Mouse (Mus musculus): ENCODE results near the gene Pyroxd2. TPM values are rescaled to one million over a fixed set of nuclear protein-coding genes. Genes with fewer than 3 reads are reported as not detected.

The Pyroxd2 gene
- total RNA-seq, 2 experiments from 2014 or later = 3.3 to 4.3 TPM

DNA sequence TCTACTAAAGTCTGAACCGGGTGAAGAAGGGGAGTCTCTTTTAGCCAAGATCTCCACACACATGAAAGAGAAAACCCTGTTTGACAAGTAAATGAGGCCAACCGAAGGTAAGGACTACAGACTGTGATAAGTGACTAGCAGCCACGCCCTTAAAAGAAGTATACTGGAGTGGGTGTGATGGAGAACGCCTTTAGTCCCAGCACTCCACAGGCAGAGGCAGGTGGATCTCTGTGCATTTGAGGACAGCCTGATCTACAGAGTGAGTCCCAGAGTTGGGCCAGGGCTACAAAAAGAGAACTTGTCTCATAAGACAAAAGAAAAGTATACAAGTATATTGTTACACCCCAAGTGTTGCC, 6.7 kb downstream of the Pyroxd2 start:
- DNase-seq = no peak

DNA sequence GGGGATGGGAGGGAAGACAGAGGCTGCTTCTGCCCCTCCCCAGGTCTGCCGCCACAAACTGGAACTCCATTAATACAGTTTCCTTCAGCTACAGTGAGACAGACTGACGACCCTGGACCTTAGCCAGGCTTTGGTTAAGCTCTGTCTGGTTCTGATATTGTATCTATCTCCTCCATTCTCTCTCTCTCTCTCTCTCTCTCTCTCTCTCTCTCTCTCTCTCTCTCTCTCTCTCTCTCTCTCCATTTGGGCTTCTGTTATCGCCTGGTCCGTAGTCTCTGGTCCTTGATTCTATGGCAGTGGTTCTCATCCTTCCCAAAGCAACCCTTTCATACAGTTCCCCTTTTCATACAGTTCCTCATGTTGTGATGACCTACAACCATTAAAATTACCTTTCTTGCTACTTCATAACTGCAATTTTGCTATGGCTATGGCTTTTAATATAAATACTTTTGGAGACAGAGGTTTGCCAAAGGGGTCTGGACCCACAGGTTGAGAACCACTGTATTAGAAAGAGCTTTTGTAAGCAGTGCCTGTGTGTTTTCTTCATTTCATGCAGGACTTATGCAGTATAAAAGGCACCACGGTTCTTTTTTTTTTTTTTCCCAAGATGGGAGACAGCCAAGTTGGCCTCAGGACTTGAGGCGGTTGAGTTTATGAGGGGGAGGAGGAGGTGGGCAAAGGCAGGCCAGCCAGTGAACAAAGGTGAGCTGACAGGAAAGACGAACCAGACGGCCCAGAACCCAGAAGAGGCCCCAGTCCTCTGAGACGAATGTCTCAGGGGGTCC, 7.3 kb downstream of the Pyroxd2 start:
- DNase-seq = no peak

DNA sequence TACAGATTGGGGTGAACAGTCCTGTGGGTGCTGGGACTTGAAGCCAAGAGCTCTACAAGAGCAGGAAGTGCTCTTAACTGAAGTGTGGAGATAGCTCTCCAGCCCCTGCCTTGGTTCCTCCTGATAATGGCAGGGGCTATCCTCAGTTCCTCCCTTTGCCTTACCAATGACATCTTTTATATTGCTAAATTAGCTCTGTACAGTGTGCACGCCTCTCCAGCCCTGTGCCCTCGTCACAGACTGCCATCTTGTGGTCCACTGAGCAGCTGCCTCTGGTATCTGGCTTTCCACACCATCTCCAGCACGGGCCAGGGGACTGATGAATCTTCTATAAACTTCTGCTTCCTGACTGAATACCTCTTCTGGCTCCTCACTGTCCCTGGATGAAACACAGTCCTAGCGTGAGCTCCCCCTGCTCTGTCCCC, 8.4 kb downstream of the Pyroxd2 start:
- peak; percentile 58 to 75 for DNase-seq

DNA sequence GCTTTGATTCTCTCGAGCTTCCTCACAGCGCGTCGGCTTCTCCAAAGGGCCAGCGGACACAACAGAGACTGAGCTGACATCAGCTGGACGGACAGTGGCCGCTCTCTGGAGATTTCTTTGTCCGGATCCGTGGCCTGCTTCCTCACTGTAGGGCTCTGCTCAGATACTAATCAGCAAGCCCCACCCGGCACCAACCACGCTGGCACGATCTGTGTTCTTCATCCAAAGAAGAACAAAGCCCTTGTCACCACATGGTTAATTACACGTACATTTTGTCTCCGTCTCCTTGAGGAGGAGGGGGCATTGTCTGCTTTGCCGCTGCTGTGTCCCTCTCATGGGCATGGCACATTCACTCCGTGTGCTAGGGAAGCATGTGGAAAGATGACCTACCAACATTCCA, 9.3 kb downstream of the Pyroxd2 start:
- DNase-seq = no peak

DNA sequence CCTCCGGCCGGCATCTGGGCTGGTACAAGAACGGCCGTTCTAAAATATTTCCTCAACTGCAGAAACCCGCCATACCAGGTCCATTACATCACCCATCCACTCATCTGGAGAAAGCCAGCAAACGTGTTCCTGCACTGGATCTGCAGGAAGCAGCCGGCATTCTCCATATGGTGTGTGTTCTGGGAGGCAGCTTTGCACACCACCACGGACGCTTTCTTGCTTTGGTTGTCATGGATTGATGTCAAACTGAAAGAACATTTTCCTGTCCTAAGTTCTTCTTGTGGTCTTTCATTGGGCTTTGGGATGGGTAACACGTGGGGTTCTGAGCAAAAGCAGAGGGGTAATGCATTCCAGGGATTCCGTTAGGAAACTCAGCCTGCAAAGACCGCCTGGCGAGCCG, 10.7 kb downstream of the Pyroxd2 start:
- no peak for DNase-seq

DNA sequence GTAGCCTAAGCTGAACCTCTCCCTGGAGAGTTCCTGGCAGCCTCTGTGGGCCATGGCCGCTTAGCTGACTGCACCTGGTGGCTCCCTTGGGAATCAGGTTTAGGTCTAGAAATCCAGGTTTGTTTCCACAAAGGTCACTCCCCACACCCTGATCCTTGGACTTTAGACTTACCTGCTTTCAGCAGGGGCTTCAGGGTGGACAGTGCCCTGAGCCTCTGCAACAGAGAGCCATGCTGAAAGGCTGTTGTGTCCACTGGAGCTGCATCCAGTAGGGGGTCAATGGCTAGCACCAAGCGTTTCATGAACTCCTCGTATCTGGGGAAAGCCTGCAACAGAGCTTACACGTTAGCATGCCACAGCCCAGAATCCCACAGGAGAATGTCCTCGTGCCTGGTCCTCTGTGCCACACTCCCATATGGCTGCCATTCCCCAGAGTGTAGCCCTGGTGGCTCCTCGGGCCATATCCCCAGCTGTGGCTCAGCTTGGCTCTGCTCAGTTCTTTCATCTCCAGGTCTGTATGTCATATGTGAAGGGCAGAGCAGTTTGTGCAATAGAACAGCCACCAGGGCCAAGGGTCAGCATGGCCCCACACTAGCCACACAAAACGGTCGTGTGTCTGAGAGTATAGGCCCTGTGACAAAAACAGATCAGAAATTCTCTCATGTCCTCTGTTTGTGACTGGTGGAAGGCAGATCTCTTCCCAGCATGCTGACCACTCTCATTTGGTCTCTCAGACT, 12.2 kb downstream of the Pyroxd2 start:
- no peak for DNase-seq

DNA sequence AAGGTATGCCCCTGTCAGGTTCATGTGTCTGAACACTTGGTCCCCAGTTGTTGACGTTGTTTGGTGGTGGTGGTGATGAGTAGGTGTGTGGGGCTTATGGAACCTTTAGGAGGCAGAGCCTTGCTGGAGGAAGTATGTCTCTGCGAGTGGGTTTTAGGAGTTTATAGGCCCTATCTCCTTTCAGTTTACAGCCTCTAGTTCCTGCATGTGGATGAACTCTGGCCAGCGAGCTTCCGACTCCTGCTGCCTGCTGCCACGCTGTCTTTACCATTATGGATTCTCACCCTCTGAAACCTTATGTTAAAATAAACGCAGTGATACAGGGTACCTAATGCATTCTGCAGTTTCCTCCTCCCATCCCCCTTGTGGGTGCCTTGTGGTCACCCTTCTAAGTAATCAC, 12.8 kb downstream of the Pyroxd2 start:
- no peak for DNase-seq

DNA sequence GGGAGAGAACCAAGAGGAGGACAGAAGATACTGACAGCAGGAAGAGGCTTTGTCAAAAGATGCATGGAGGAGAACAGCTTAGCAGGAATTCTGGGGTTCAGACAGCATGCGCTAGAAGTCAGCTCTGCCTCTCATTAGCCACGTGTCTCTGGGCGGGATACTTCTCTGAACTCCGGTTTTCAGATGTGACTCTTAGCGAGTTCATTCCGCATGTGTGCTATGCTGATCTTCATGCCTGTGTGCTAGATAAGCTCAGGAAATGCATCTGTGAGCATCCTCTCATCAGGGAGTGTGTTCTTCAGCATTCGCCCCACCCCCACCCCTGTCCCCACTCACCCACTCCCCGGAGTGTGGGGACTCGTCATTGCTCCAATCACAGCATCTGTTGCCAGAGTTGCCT, 14.8 kb downstream of the Pyroxd2 start:
- no peak for DNase-seq

DNA sequence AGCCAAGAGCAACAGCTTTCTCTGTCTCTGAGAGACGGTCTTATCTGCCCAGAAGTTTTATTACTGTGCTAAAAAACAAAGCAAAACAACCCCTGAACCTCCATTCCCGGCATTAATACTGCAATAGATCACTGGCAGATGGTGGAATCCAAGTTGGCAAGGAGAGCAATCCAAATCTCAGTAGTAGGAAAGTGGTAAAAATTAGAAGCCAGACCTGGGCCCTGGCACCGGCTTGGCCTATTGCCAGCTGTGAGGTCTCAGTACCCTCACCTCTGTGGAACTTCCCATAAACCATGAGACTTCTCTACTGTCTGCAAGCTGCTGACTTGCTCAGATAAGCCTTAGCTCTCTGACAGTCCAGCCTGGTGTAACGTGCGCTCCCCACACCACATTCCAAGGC, 17.6 kb downstream of the Pyroxd2 start:
- DNase-seq = no peak

DNA sequence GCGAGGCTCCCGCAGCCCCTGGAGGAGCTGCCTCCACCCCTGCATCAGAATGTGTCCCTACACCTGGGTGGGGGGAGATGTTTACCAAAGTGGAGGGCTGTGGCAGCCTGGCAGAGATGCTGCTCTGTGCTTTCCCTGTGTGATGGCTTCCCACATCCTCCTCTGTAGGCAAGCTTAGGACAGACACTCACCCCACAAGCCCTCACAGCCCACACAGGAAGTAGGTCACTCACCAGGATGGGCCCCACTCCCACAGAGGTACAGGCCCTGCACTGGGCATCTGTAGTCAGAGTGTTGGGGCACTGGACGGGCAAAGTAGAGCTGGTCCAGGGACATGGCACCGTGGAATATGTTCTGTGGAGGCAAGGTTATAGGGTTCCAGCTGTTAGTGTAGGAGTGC, 25.2 kb downstream of the Pyroxd2 start:
- DNase-seq = no peak

DNA sequence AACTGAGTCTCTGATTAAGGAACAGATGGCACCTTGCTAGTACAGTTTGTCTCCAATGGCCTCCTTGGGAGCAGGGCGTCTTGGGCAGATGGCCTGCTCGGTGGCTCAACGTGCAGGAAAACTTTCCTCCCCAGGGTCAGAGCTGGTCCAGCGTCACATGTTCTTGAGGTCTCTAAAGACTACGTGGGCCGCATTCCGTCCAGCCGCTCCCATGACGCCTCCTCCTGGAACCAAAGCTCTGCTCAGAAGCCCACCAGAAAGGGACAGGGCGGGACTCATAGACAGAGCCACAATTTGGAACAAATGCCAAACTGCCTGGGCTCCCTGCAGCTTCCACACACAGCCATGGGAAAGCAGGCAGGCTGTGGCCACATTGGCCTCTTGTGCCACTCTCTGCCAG, 25.8 kb downstream of the Pyroxd2 start:
- DNase-seq = no peak

DNA sequence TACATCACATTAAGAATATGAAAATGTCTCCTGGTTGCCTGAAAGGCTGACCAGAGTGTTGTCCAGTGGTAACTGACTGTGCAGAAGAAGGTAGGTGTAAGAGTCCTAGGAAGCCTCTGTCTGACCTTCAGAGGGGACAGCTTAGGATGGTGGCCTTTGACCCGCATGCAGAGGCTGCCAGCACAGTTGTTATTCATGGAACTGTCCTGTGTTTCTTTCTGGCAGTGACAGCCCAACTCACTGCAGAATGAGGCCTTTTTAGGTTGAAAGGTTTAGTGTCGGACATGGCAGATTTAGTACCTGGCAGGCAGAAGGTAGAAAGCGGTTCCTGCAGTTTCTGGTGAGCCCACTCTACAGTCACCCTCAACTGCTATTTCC, 26.6 kb downstream of the Pyroxd2 start:
- no peak for DNase-seq

DNA sequence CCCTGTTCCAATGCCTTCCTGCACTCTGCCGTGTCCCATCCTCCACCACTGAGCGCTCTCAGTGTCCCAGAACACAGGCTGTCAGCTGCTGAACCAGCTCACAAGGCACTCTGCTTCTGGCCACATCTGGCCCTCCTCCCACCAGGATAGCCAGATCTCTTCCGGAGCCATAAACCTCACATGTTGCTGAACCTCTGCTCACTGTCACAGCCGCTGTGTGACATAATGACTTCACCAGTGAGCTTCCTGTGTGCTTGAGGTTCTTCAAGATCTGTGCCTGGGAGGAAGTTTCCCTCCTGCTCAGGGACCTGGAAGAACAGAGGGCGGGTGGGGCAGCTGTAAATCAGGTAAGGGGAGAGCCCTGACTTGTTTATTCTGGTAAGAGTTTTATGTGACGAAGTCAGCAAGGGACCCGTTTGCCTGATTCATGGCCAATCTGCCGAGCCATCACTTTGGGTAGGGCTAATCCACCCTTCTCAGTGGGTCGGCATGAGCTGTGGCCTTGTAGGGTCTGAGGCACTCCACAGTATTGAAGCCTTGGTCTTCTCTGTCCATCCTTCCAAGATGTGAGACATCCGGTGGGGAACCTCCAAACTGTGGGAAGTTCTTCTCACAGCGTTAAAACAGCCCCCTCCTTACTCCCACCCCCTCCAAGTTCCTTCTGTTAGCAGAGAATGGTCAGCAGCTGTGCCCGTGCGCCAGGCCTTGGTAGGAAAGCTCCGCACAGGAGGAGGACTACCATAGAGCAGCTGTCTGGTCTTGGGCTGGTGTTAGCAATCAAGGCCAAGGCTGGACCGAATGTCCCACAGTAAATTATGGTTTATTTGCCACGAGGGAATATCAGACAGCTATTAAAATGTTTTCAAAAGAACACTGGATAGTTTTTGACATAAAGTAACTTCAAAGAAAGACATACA, 27.3 kb downstream of the Pyroxd2 start:
- DNase-seq = peak; percentile 22 to 43

DNA sequence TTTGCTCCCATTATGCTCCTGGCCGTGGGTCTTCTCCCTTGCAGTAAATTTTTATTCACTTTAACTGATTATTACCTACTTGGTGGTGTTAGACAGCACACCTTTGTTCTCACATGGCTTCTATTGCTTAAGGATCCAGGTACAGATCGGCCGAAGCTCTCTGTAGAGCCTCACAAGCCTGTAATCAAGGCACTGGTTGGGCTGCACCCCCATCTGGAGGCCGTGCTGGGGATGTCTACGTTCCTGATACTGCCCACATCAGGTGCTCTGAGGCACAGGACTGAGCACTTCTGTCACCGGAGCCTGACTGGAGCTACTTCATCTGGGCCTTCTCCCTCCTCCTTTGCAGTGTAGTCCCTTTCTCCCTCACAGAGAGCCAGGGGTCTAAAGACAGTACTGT, 29.3 kb downstream of the Pyroxd2 start:
- DNase-seq = no peak

DNA sequence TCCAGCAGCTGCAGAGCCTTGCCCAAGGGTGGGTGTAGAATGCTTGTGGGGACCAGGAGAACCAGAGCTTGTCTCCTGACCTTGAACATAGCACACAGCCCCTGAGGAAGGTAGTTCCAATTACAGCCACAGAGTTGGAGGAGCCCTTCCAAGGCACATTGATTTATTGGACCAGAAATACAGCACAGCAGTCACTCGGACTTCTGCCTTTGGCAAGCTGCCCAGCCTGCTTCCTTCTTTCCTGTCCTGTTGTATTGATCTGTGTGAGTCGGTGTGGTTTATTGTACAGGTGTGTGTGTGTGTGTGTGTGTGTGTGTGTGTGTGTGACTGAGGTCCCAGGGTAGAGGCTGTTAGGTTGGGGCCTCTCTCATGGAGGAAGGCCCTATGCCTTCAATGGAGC, 30.1 kb downstream of the Pyroxd2 start:
- peak in 1 of 2 experiments; percentile 19 for DNase-seq

DNA sequence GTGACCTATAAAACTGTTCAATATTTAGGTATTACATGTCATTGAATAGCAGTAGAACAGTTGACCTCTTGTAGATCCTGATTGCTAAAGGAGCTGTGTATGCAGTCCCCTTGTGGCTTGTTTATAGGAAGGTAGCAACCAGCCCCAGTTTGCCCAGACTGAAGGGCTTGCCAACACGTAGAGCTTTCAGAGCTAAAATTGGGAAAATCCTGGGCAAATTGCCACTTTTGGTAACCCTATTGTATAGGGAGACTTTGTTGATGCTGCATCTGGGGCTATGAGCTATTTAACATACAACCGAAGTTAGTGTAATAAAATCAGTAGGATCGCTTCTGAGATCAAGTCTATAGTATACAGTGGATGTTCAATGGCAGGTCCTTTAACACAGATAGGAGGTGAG, 34.5 kb downstream of the Pyroxd2 start:
- no peak for DNase-seq

DNA sequence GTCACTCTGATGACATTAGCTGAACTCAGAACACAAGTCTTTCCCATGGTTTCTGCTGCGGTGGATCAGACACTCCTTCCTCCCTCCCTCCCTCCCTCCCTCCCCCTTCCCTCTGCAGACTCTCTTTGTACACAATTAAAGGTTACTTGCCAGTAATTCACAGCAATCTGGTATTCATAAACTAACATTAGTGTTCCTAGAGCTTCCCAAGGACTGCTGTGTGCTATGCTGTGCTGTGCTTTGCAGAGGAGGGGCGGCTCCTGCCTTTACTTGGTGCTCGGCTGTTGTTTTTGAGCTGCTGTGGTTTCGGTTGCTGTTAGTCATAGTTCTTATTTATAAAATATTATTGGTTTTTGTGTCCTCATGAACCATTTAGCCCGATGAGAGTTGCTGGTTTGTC, 34.9 kb downstream of the Pyroxd2 start:
- DNase-seq = no peak

DNA sequence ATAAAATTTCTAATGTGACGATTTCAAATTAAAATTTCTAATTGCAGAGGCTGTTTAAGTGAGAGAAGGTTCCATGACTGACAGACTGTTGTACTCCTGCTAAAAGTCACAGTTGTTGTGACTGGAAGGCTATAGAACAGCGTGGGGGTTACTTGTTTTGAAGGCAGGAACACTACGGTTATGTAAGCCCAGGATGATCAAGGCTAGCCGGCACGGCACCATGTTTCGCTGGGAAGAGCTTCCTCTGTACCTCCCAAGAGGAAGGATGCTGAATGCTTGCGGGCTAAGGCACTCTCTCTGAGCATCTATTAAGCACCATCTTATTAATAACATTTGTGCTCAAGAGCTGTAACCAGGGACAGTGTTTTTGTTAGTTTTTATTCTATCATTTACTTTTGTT, 36.1 kb downstream of the Pyroxd2 start:
- no peak for DNase-seq

DNA sequence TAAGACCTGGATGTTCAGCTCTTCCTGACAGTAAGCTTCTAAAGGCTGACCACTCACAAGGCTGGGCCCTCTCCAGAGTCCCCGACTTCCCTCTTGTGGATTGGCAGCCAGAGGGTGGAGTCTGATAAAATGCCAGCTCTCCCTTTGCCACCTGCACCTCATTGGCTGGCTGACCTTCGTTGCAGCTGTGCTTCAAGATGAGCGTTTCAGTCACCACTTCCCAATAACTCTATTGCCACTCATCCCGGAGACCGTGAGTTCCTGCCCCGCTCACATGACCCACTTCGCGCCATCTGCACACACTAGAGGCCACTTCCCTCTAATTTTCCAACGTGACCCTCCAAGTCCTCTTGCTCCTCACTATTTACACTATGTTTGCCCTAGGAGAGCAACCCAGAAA, 38.8 kb downstream of the Pyroxd2 start:
- peak in 1 of 2 experiments; percentile 41 for DNase-seq

DNA sequence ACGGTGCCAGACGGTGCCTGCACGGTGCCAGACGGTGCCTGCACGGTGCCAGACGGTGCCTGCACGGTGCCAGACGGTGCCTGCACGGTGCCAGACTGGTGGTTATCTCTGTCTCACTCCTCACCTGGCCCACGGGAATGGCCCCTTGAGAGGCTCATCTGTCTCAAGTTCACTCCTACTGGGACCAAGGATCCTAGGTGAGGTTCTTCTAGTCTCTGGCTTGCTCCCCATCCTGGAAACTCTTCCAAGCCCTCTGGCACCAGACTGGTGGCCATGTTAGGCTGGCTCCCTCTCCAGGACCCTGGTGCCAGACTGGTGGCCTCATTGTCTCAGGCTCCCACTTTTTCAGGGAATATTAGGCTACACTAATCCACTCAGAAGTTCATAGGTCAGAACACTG, 53.1 kb downstream of the Pyroxd2 start:
- DNase-seq = no peak

DNA sequence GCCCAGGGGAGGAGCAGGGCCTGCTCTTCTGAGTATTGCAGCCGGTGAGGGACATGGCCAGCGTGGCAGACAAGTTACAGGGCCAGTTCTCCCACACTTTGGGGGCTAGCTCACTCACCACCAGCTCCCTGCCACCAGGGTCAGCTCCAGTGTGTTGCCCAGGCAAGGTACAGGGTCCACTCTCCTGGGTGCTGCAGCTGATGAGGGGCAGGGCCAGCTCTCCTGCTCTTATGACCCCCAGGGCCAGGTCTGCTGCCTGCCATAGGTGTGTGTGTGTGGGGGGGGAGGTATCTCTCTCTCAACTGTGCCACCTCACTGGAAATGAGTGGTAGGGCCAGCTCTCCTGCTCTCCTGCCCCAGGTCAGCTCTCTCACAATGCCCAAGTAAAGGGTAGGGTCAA, 54.0 kb downstream of the Pyroxd2 start:
- DNase-seq = no peak

DNA sequence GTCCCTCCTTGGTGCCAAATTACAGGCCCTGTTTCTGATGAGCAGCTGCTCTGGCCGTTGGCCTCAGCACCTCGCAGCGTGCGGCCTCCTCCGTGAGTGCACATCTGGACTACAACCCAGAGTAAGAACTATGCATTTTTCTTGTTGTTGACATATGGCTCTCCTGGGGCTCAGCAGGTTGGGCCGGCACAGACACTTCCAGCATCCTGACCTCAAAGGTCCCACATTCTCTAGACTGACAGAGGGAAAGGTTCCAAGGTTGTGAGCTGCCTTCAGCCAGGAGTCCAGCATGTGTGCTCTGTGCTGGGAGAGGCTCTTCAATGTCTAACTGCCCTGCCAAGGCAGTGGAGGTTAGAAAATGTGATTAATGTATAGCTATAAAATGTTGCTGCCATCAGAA, 55.2 kb downstream of the Pyroxd2 start:
- DNase-seq = no peak

DNA sequence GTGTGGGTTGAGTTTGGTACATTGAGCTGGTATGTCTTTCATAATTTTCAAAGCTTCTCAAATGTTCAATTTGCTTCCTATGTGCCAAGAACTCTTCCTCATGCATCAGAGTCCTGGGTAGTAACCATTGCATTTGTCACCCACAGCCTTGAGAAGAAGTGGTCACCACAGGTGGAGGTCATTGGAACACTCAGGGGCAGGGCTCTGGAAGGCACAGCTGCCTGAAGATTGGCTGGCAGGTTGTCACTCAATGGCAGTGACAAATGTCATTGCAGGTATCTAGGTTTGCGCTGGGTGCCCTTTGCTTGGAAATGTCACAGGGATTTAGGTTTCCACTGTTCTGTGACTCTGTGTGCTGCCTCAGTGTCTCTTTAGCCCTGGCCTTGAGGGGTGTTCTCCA, 62.3 kb downstream of the Pyroxd2 start:
- no peak for DNase-seq

All from heart, adult 18-20 months (tissue).